Mouse (Mus musculus) heart, embryonic 10.5 days (tissue): ENCODE data around the gene Usp39. TPM values are rescaled to one million over a fixed set of nuclear protein-coding genes. Genes with fewer than 3 reads are reported as not detected.

ENCODE experiments used
- DNase-seq: peaks from one replicate; pipeline ENCODE4 v3.0.0-alpha.2; 2017; ENCODE audit warnings: low spot score
- H3K27ac ChIP-seq: fragments of 300-500 bp; sonication (generic); 2 replicates; pipeline ENCODE4 v1.5.1; 2016; ENCODE audit warnings: mild to moderate bottlenecking
- H3K27me3 ChIP-seq: fragments of 300-500 bp; sonication (generic); 2 replicates; pipeline ENCODE4 v1.6.1; 2016; ENCODE audit warnings: mild to moderate bottlenecking; ENCODE audit not compliant: poor library complexity, insufficient read depth, severe bottlenecking
- H3K36me3 ChIP-seq: fragments of 300-500 bp; sonication (generic); 2 replicates; pipeline ENCODE4 v1.6.1; 2016; ENCODE audit warnings: mild to moderate bottlenecking, moderate library complexity
- H3K4me1 ChIP-seq: fragments of 300-500 bp; sonication (generic); 2 replicates; pipeline ENCODE4 v1.6.1; 2016; ENCODE audit warnings: mild to moderate bottlenecking
- H3K4me3 ChIP-seq: fragments of 300-500 bp; sonication (generic); 2 replicates; pipeline ENCODE4 v1.5.1; 2016; ENCODE audit warnings: mild to moderate bottlenecking, moderate library complexity
- H3K9me3 ChIP-seq: fragments of 300-500 bp; sonication (generic); 2 replicates; pipeline ENCODE4 v1.6.1; 2016; ENCODE audit warnings: mild to moderate bottlenecking, moderate library complexity
- WGBS: fragments of 180-500 bp; shearing (Covaris S2); methylation state at CpG from one replicate; pipeline ENCODE4 v1.1.7; 2016; 5-methylcytosine and 5-hydroxymethylcytosine counted together
- polyA plus RNA-seq: library from polyadenylated mRNA; unstranded; fragments of >200 nt; fragmentation: Nextera tagmentation; extraction: Ambion mirVana; gene quantifications from 2 replicates; pipeline ENCODE4 v1.2.1, GENCODE M21; 2016

The Usp39 gene
- polyA plus RNA-seq, 1 experiment from 2014 or later, result 53.9 TPM

DNA sequence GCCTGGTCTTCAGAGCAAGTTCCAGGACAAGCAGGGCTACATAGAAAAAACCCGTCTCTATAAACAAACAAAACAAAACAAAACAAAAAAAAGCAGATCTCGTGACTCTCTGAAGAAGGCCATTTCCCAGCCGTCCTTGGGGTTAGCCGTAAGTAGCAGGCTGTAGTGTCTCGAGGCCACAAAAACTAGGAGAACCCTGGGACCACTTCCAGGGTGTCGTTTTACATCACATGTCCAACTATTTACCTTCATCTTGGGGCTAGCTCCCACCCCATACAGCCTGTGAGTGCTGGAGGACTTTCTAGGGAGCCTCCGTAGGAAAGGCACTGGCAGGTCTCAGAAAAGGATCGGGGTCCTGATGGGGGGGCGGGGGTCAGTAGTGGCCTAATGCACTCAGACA lies 41.5 kb downstream of the Usp39 start:
- Histone ChIP-seq H3K4me3 (no peak overlapping the region), H3K27ac (peak overlapping the region; percentile 49; the same call in 1 of the 2 replicates), H3K4me1 (peaks cover 28% of the 10 kb centered on the region), H3K36me3 (no peaks in the 10 kb centered on the region), H3K27me3 (no peaks in the 10 kb centered on the region), H3K9me3 (no peaks in the 10 kb centered on the region)
- DNase-seq, result no peak
- 55% methylated on average over 9 of the region's 9 CpGs for WGBS

DNA sequence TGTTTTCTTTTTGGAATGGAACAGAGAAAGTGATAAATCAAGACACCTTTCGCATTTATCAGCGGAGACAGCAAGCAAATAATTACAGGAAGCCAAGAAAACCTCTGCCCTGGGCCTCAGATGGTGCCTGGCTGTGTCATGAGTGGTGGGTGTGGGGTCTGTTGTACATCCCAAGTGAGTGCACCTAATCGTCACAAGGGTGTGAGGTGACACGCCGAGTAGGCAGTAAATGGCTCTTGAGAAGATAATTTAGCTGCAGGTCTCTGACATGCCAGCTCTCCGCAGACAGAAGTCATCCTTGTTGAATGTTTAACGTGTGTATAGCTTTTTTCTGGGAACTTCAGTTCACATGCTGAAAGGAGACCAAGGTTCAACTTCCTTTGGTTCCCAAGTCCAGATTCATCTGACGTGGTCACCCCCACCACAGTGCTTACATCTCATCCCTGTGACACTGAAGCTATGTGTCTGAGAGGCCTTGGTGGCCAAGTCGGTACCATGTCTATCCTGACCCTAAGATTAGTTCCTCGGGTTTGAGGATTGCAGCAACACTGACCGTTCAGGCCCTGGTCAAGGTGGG lies 42.5 kb downstream of the Usp39 start:
- Histone ChIP-seq H3K27ac (no peak overlapping the region), H3K27me3 (no peaks in the 10 kb centered on the region), H3K36me3 (no peaks in the 10 kb centered on the region), H3K4me1 (peaks cover 28% of the 10 kb centered on the region), H3K9me3 (no peaks in the 10 kb centered on the region), H3K4me3 (no peak overlapping the region)
- no peak for DNase-seq
- 71% methylated on average over 11 of the region's 11 CpGs for WGBS

DNA sequence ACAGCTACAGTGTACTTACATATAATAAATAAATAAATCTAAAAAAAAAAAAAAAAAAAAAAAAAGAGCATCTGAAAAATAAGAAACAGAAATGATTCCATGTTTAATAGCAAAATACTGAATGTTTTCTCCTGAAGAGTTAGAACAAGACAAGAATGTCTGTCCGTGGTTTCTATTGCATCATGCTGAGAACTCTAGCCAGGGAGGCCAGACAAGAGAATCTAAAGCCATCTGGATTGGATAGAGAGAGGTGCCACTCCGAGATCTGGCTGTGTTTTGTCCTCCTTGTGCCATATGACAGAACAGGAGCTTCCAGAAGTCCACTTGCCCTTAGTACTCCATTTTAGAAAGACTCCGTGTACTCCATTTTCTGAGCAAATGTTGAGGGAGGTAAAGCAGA lies 47.2 kb downstream of the Usp39 start:
- no peaks in the 10 kb centered on the region for H3K27me3 ChIP-seq
- no peak overlapping the region for H3K27ac ChIP-seq
- DNase-seq, result no peak
- no peak overlapping the region for H3K4me3 ChIP-seq
- 78% methylated on average over 3 of the region's 3 CpGs for WGBS
- peaks cover 21% of the 10 kb centered on the region for H3K4me1 ChIP-seq
- H3K36me3 ChIP-seq, result no peaks in the 10 kb centered on the region
- H3K9me3 ChIP-seq, result no peaks in the 10 kb centered on the region

DNA sequence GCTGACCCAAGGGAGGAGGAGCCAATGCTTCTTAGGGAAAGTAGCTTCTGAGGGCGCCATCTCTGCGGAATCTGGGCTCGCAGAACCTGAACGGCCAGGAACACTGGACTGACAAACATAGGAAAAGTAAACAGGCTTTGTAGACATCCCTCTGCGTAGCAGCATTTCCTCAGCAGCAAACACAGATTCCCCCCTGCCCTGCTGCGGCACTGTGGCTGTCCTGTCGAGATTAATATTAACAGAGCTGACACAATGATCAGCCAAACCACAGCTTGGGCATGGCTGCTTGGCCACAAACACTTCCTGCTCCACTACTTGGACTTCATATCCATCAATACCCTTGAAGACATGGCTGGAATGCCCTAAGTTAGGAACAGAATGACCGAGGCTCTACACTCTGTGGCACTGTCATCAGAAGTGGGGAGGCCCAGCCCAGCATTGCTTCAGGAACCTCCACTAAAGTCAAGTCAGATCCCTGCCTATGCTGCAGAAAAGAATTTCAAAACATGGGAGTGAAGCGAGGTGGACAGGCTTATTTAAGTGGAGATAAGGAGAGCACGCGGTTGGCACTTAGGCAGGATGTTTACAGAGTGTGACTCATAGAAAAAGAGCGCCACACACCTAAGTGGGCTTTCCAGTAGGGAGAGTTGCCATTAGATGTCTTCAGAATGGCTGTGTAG lies 51.9 kb downstream of the Usp39 start:
- no peak for DNase-seq
- no peak overlapping the region for H3K4me3 ChIP-seq
- WGBS, result 45% methylated on average over 12 of the region's 12 CpGs
- H3K27me3 ChIP-seq, result no peaks in the 10 kb centered on the region
- H3K36me3 ChIP-seq, result no peaks in the 10 kb centered on the region
- peak overlapping the region; percentile 57 for H3K27ac ChIP-seq
- no peaks in the 10 kb centered on the region for H3K9me3 ChIP-seq
- H3K4me1 ChIP-seq, result peaks cover 14% of the 10 kb centered on the region

DNA sequence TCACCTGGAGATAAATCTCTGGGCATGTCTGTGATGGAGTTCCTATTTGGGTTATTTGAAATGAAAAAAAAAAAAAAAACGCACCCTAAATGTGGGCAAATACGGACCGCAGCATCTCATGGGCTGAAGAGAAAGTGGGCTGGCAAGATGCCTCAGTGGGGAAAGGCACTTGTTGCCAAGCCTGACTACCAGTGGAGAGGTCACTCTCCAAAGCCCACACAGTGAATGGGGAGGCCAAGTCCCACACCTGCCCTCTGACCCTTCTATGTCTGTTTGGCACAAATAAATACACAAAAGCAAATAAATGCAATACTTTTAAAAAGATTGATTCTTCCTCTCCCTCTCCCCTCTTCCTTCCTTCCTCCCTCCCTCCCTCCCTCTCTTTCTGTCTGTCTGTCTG lies 55.5 kb downstream of the Usp39 start:
- Histone ChIP-seq H3K4me3 (no peak overlapping the region), H3K27me3 (no peaks in the 10 kb centered on the region), H3K4me1 (peaks cover 20% of the 10 kb centered on the region), H3K27ac (no peak overlapping the region), H3K36me3 (no peaks in the 10 kb centered on the region), H3K9me3 (no peaks in the 10 kb centered on the region)
- no peak for DNase-seq
- 79% methylated on average over 3 of the region's 3 CpGs for WGBS

DNA sequence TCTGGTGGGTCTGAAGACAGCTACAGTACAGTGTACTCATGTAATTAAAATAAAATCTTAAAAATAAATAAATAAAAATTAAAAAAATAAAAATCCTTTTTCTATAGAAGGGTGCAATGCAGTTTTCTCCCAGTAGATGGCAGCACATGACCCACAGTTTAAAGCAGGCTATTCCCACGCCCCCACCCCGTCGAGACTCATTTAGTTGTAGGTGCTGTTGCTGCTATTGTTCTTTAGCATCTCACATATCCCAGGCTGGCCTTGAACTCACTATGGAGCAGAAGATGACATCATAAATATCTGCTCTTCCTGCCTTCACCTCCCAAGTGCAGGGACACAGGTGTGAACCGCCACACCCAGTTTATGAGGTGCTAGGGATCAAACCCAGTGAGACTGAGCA lies 61.1 kb downstream of the Usp39 start:
- H3K27ac ChIP-seq, result no peak overlapping the region
- H3K4me3 ChIP-seq, result no peak overlapping the region
- H3K4me1 ChIP-seq, result peaks cover 19% of the 10 kb centered on the region
- WGBS, result 23% methylated on average over 4 of the region's 4 CpGs
- no peak for DNase-seq
- no peaks in the 10 kb centered on the region for H3K36me3 ChIP-seq
- no peaks in the 10 kb centered on the region for H3K9me3 ChIP-seq
- no peaks in the 10 kb centered on the region for H3K27me3 ChIP-seq

DNA sequence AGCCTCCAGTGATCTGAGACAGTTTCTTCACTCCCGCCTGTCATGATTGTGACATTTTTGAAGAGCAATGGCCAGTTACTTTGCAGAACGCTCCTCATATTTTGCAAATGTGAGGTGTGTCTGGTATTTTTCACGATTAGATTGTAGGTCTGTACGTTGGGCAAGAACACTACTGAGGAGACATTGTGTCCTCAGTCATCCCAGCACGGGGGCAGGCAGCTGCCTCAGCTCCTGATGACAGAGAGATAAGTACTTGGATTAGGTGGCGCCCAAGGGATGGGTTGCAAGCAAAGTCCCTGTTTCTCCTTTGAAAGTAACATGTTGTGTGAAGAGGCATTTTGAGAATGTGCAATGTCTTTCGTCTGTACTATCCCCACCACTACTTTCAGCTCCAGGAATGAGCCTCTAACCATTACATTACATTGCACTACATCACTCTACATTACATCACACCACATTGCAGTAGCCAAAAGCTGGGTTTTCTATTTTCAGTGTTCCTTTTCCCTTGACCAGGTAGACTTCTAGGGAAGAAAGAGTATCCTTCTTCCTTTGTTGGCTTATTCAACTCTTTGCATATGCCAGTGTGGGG lies 64.5 kb downstream of the Usp39 start:
- Histone ChIP-seq H3K4me3 (no peak overlapping the region), H3K4me1 (peaks cover 42% of the 10 kb centered on the region), H3K9me3 (no peaks in the 10 kb centered on the region), H3K27me3 (no peaks in the 10 kb centered on the region), H3K27ac (peak overlapping the region; percentile 72), H3K36me3 (no peaks in the 10 kb centered on the region)
- WGBS, result 36% methylated on average over 7 of the region's 7 CpGs
- DNase-seq, result no peak

DNA sequence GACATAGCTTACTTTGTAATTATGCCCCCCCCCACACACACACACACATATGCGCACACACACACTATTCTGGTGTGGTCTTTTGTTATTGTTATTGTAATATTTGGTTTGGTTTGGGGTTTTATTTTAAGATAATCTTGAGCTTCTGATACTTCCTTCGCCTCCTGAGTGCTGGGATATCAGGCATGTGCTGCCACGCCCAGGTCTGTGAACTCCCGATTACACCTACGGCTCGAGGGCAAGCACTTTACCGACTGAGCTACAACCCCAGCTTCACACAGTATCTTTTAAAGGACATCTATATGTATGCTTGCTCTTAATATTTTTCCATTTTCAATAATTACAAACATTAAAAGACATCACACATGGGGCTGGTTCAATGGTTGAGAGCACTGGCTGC lies 65.5 kb downstream of the Usp39 start:
- Histone ChIP-seq H3K9me3 (no peaks in the 10 kb centered on the region), H3K36me3 (no peaks in the 10 kb centered on the region), H3K27me3 (no peaks in the 10 kb centered on the region), H3K4me1 (peaks cover 39% of the 10 kb centered on the region), H3K27ac (peak overlapping the region; percentile 87), H3K4me3 (no peak overlapping the region)
- 69% methylated on average over 7 of the region's 7 CpGs for WGBS
- DNase-seq, result peak; percentile 91

DNA sequence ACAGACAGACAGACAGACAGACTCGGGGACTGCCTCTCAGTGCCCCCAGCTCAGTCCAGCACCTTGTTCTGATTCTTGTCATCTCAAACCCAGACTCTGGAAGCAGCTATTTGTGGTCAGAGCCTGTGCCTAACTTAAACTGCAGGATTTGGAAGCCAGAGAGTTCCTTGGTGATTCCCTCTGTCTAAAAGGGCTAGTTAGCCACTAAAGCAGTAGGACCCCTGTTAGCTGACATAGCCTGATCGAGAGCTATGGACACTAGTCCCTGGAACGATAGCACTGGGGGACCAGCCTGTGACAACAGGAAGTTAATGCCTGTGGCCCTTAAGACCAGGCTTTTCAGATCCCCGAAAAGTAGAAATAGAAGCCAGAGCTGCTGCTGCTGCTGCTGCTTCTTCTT lies 66.1 kb downstream of the Usp39 start:
- Histone ChIP-seq H3K4me1 (peaks cover 39% of the 10 kb centered on the region), H3K4me3 (no peak overlapping the region), H3K27ac (peak overlapping the region; percentile 87), H3K36me3 (no peaks in the 10 kb centered on the region), H3K9me3 (no peaks in the 10 kb centered on the region), H3K27me3 (no peaks in the 10 kb centered on the region)
- no peak for DNase-seq
- 55% methylated on average over 4 of the region's 4 CpGs for WGBS

DNA sequence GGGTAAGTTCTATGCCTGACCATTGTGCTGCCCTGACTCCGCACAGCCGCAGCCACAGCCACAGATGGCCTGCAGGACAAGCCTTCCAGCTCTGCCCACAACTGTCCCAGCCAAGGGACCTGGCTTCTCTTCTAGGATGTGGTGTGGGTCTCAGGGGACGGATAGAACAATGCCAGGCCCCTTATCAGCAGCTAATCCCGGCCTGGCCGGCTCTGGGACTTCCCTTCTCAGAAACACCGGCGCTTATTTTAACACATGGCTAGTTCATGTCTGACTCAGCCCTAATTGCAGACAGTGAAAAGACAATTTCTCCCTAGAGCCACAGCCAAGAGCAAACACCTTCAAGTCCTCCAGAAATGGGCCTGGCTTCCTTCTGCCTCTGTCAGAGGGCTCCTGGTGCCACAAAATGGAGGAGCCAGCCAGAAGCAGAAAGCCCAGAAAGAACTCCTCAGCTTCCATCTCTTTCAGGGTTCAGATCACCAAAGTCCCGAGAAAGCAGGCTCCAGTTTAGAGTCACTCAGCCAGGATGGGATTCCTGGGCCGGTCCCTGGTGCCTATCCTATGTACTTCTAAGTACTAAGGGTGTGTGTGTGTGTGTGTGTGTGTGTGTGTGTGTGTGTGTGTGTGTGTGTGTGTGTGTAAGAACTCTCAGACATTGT lies 67.3 kb downstream of the Usp39 start:
- Histone ChIP-seq H3K27me3 (no peaks in the 10 kb centered on the region), H3K4me3 (no peak overlapping the region), H3K27ac (peak overlapping the region; percentile 87), H3K36me3 (no peaks in the 10 kb centered on the region), H3K4me1 (peaks cover 50% of the 10 kb centered on the region), H3K9me3 (no peaks in the 10 kb centered on the region)
- DNase-seq, result peak; percentile 88
- 39% methylated on average over 9 of the region's 9 CpGs for WGBS

DNA sequence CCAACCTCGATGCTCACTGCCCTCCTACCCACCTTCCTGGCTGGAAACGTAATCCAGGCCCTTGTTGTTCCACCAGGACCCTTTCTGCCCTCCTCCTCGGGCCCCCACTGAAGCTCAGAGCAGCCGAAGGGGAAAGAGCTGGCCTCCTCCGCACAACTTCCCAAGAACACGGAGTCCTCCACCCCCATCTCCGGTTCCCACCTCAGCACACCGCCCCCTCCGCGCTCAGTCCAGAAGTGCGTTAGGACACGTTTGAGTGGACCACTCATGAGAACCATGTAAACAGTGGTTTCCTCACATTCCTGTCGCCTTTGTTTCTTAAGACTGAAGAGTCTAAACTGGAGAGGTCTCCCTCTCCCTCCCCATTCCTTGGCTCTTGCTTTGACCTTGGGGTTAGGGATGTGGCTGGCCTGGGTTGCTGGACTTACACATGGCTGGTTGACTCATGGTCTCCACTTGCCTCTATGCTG lies 68.0 kb downstream of the Usp39 start:
- Histone ChIP-seq H3K36me3 (no peaks in the 10 kb centered on the region), H3K4me3 (no peak overlapping the region), H3K4me1 (peaks cover 56% of the 10 kb centered on the region), H3K27me3 (no peaks in the 10 kb centered on the region), H3K27ac (peak overlapping the region; percentile 87), H3K9me3 (no peaks in the 10 kb centered on the region)
- 80% methylated on average over 13 of the region's 13 CpGs for WGBS
- no peak for DNase-seq

DNA sequence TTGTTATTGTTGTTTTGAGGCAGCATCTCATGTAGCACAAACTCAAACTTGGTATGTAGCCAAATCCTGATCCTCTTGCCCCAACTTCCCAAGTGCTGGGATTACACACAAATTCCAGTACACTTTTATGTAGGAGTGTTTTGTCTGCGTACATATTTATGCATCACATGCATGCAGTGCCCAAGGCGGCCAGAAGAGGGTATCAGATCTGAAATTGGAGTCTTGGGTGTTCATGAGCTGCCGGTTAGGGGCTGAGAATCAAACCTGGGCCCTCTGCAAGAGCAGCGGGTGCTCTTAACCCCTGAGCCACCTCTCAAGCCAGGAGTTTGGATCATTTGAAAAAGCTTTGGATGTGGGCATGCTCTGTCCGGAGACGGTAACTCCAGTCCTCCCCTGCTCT lies 68.8 kb downstream of the Usp39 start:
- H3K4me3 ChIP-seq, result no peak overlapping the region
- no peak for DNase-seq
- peaks cover 62% of the 10 kb centered on the region for H3K4me1 ChIP-seq
- H3K9me3 ChIP-seq, result no peaks in the 10 kb centered on the region
- H3K27me3 ChIP-seq, result no peaks in the 10 kb centered on the region
- H3K36me3 ChIP-seq, result no peaks in the 10 kb centered on the region
- peak overlapping the region; percentile 87; the same call in 1 of the 2 replicates for H3K27ac ChIP-seq
- whole genome bisulfite sequencing, result 89% methylated on average over 6 of the region's 6 CpGs

DNA sequence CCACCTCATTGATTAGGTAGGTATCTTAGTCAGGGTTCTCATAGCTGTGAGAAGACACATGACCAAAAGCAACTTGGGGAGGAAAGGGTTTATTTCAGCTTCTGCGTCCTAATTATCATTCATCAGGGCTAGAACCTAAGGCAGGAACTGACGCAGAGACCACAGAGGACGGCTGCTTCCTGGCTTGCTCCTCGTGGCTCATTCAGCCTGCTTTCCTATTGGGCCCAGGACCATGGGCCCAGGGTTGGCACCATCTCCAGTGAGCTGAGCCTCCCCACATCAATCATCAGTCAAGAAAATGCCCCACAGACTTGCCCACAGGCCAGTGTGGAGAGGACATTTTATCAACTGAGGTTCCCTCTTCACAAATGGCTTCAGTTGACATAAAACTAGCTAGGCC lies 69.5 kb downstream of the Usp39 start:
- Histone ChIP-seq H3K27ac (no peak overlapping the region), H3K4me3 (no peak overlapping the region), H3K4me1 (peaks cover 65% of the 10 kb centered on the region), H3K36me3 (no peaks in the 10 kb centered on the region), H3K9me3 (no peaks in the 10 kb centered on the region), H3K27me3 (no peaks in the 10 kb centered on the region)
- DNase-seq, result no peak
- WGBS, result 69% methylated on average over 4 of the region's 4 CpGs
